Mouse (Mus musculus): ENCODE measurements at regions not wholly inside any gene's neighbourhood (a gene's known extent, or its start where the extent isn't known, plus 50 kb on each side); places are given as distances from the start of the nearest gene placed in this dataset.
A peak's percentile ranks its signal among the peaks of the same experiment; 100 is the strongest.

- DNase-seq (ENCODE audit: low read depth, low spot score) = no peak
Measured at GRCm38 (mm10) chr19:52048378-52048978, 215.6 kb upstream of the Ins1 start.

GRCm38 (mm10) chr19:52068806-52069205 is 195.3 kb upstream of the Ins1 start:
- peak; percentile 55 for DNase-seq (ENCODE audit: low read depth, low spot score)

- DNase-seq (ENCODE audit: low read depth, low spot score) = no peak
Measured at GRCm38 (mm10) chr19:52069919-52070528, 194.1 kb upstream of the Ins1 start.

GRCm38 (mm10) chr19:52071234-52071633 is 192.9 kb upstream of the Ins1 start:
- no peak for DNase-seq (ENCODE audit: low read depth, low spot score)

- no peak for DNase-seq (ENCODE audit: low read depth, low spot score)
Measured at GRCm38 (mm10) chr19:52079020-52079419, 185.1 kb upstream of the Ins1 start.

GRCm38 (mm10) chr19:52112398-52112797 is 151.7 kb upstream of the Ins1 start:
- peak; percentile 6 for DNase-seq (ENCODE audit: low read depth, low spot score)
